Mouse (Mus musculus) left cerebral cortex, adult 2 months (tissue): Measurements from ENCODE around the gene Wdr76. TPM values are rescaled to one million over a fixed set of nuclear protein-coding genes. Genes with fewer than 3 reads are reported as not detected.
A peak's percentile ranks its signal among the peaks of the same experiment; 100 is the strongest.
"Not testable (repeated sequence)": the region's sequence is repeated elsewhere in the genome, so short reads cannot be mapped to it uniquely, and the experiment has no call there.

Experiments used
- DNase-seq, 2 experiments: peaks; one replicate each; pipeline ENCODE4 v3.0.0; 2021 to 2022; ENCODE audit warnings: low spot score in 2 of 2, mixed read lengths in 1 of 2; ENCODE audit errors: extremely low spot score in 1 of 2
- H3K27ac ChIP-seq: fragments of 200-600 bp; 2 replicates; pipeline ENCODE4 v1.8.1; 2022
- H3K4me3 ChIP-seq: fragments of 200-600 bp; 2 replicates; pipeline ENCODE4 v1.8.1; 2022
- CTCF ChIP-seq: fragments of 200-600 bp; IDR thresholded peaks from 2 replicates; pipeline ENCODE4 v1.8.1; 2022; ENCODE audit warnings: antibody characterized with exemption, mild to moderate bottlenecking, moderate library complexity
- intact Hi-C: fragments of 180-260 bp; cut with DNase I; formaldehyde crosslinking; loops from one replicate; pipeline ENCODE4 v1.15.1; 2025
- long read RNA-seq, 2 experiments: library from polyadenylated mRNA; stranded (forward); transcript quantifications; one replicate each; pipeline ENCODE4 v2.0.0; 2021; ENCODE audit warnings: borderline mapping rate in 2 of 2
- total RNA-seq, 2 experiments: library from RNA; stranded (reverse); gene quantifications; 2 replicates each; pipeline ENCODE4 v1.2.3; 2021

Gene Wdr76
- 1 to 10 TPM; 4.5 to 5.5 TPM for total RNA-seq
- long read RNA-seq, experiment 1, partial matches to known transcripts = 0 of 2 reads
- long read RNA-seq, experiment 1, other reads (novel, unspliced or antisense) = 1 of 2 reads
- long read RNA-seq, experiment 2 = 0 reads

GRCm38 (mm10) chr2:121505942-121506882, at the start of gene Wdr76, which contains the start of gene Mfap1a:
Gene Wdr76 (plus strand): TSS chr2:121506723.
Gene Mfap1a (minus strand): TSS chr2:121506665.
- peak; percentile 75 to 78 for DNase-seq
- intact Hi-C loops = loop anchor here (1.0 kb wide), 1 partner anchor 32 kb away; the partner anchor contains the start of gene Mfap1b
- Histone ChIP-seq H3K4me3 (peak within 1 kb of the TSS; percentile 91), H3K27ac (peak within 1 kb of the TSS; percentile 79; the same call in 1 of the 2 replicates)
- peak; percentile 21 for TF ChIP-seq CTCF

- no peak for TF ChIP-seq CTCF
- Histone ChIP-seq H3K27ac (no peak overlapping the region), H3K4me3 (no peak overlapping the region)
- intact Hi-C loops = no loop called here
- no peak for DNase-seq
Measured at GRCm38 (mm10) chr2:121460071-121460470, 46.5 kb upstream of the Wdr76 start.

DNA sequence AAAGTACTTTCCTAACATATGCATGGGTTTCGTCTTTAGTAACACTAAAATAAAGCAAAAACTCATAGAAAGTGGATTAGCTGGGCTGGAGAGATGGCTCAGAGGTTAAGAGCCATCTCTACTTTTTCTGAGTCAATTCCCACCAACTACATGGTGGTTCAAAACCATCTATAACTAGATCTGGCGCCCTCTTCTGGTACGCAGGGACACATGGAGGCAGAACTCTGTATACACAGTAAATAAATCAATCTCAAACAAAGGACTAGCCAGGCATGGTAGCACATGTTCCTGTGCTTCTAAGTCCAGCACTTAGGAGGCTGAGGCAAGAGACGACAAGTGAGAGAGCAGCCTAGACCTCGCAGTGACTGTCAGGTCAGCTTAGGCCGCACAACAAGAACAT, 37.5 kb upstream of the Wdr76 start:
- intact Hi-C loops, H3K27ac ChIP-seq, H3K4me3 ChIP-seq, DNase-seq: not testable (repeated sequence)

DNA sequence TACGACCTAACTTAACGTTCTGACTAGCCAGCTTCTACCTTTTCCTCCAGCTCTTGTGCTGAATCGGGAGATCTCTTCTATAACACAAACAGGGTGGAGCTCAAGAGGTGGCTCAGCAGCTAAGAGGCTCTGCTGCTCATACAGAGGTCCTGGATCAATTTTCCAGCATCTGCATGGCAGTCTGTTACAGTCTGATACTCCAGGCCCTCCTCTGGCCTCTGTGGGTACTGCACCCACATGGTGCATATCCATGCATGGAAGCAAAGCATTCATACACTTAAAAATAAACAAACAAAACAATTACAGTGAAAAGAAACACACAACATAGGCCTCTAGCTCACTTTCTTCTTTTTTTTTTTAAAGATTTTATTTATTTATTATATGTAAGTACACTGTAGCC, 33.7 kb upstream of the Wdr76 start:
- peak overlapping the region; percentile 63 for H3K4me3 ChIP-seq
- H3K27ac ChIP-seq, DNase-seq, intact Hi-C loops: not testable (repeated sequence)

DNA sequence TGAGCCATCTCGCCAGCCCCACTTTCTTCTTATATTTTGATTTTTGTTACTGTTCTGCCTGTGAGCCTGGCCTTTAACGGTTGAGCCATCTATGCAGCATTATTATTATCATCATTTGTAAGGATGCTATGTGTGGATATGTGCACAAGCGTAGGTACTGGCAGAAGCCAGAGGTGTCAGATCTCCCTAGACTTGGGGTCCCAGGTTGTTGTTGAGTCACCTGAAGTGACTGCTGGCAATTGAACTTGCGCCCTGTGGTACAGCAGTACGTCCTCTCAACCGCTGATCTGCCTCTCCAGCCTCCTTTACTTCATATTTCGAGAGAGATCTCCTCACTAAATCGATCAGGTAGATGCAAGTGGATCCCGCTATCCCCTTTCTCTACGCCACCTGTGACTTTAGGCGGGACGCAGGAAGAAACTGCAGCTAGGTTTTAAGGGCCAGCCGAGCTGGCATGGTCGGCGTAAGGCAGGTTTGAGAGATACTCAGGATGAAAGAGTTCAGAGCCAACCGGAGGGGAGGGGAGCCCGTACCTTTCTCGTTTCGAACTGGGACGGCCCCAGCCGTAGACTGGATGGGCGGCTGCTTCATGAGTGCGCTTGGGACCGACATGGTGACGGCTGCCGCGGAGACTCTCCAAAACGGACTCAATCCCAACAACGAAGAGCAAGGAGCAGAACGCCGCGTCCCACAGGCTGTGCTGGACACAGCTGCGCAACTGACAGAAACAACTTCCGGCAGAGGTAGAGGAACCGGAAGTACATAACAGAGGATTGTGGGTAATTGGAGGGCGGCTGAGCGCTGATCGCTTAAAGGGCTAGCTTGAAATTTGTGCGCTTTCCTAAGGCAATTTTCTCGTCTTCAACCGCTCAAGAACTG, 33.0 kb upstream of the Wdr76 start, which contains the start of gene Mfap1b:
TSS of gene Mfap1b (minus strand) at position 767 of the 879 bp plus-strand sequence.
- intact Hi-C loops = loop anchor here (1.0 kb wide), 1 partner anchor 33 kb away; the partner anchor contains the start of genes Mfap1a and Wdr76
- H3K4me3 ChIP-seq = peak within 1 kb of the TSS; percentile 63
- peak within 1 kb of the TSS; percentile 44; the same call in 1 of the 2 replicates for H3K27ac ChIP-seq
- peak; percentile 75 to 81 for DNase-seq

DNA sequence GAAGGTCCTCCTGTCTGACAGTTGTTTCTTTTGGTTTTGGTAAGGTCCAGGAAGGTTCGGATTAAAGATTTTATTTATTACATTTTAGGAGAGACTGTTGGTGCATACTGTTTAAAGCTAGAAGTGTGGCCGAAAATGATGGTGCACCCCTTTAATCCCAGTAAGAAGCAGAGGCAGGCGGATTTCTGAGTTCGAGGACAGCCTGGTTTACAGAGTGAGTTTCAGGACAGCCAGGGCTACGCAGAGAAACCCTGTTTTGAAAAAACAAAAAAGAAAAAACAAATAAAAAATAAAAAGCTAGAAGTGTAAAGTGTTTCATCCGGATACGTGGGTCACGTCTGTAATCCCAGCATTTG, 32.4 kb upstream of the Wdr76 start:
- DNase-seq = no peak
- intact Hi-C loops = loop anchor here (1.0 kb wide), 1 partner anchor 32 kb away; the partner anchor contains the start of genes Mfap1a and Wdr76
- Histone ChIP-seq H3K4me3 (peak overlapping the region; percentile 63), H3K27ac (peak overlapping the region; percentile 44; the same call in 1 of the 2 replicates)
- no peak for TF ChIP-seq CTCF

DNA sequence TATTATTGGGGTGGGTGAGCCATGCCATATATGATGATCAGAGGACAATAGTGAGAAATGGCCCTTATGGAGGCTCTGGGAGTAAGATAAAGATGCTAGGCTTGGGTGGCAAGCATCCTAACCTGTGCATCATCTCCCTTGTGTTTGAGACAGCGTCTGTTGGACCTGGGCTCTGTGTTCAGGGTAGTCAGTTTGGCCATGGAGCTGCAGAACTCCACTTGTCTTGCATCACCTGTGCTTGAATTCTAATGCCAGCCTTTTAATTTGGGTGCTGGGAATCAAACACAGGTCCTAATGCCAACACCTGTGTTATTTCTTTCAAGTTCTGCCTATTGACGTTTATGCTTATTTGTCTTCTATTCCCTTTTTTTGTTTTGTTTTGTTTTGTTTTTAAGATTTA, 31.2 kb upstream of the Wdr76 start:
- DNase-seq, H3K4me3 ChIP-seq, H3K27ac ChIP-seq, intact Hi-C loops: not testable (repeated sequence)

GRCm38 (mm10) chr2:121477491-121478266, 28.8 kb upstream of the Wdr76 start:
- H3K4me3 ChIP-seq = no peak overlapping the region
- intact Hi-C loops = no loop called here
- H3K27ac ChIP-seq = no peak overlapping the region
- no peak for DNase-seq
- no peak for TF ChIP-seq CTCF

GRCm38 (mm10) chr2:121480498-121480897, 26.0 kb upstream of the Wdr76 start:
- peak; percentile 54 for TF ChIP-seq CTCF
- no peak overlapping the region for H3K27ac ChIP-seq
- H3K4me3 ChIP-seq = no peak overlapping the region
- DNase-seq = no peak
- intact Hi-C loops = no loop called here

GRCm38 (mm10) chr2:121480916-121481315, 25.6 kb upstream of the Wdr76 start:
- H3K27ac ChIP-seq, H3K4me3 ChIP-seq, intact Hi-C loops, DNase-seq: not testable (repeated sequence)

DNA sequence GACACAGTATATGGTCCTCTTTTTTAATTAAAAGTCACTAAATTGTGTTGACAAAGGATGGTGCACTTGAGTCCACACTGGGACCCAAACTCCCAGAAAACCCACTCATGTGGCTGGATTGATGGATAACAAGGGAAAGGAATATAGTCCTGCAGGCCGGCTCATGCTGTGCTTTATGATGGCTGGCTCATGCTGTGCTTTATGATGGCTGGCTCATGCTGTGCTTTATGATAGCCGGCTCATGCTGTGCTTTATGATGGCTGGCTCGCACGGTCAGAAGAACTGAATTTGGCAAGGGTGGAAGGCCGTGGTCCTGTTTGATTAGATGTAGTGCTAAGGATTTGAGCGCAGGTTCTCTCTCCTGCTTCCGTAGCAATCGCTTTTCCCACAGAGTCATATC, 22.9 kb upstream of the Wdr76 start:
- no peak for DNase-seq
- H3K27ac ChIP-seq = no peak overlapping the region
- no peak overlapping the region for H3K4me3 ChIP-seq
- intact Hi-C loops = no loop called here
- no peak for TF ChIP-seq CTCF

DNA sequence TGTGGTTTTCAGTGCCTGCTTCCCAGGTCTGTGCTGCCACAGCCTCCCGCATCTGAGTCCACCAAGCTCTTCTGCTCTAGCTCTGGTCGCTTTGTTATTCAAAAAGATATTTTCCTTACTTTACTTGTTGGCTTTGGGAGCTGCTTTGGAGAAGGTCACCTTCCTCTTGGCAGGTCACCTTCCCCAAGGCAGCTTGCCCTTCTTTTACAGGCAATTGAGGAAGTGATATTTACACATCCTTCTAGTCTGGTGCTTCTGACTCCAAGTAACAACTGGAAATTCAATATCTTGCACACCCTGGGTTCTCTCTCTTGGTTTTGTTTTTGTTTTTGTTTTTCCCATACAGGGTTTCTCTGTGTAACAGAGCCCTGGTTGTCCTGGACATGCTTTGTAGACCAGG, 22.1 kb upstream of the Wdr76 start:
- intact Hi-C loops = not testable (repeated sequence)

DNA sequence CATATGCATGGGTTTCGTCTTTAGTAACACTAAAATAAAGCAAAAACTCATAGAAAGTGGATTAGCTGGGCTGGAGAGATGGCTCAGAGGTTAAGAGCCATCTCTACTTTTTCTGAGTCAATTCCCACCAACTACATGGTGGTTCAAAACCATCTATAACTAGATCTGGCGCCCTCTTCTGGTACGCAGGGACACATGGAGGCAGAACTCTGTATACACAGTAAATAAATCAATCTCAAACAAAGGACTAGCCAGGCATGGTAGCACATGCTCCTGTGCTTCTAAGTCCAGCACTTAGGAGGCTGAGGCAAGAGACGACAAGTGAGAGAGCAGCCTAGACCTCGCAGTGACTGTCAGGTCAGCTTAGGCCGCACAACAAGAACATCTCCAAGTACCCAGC, 5.0 kb upstream of the Wdr76 start:
- intact Hi-C loops, DNase-seq, H3K27ac ChIP-seq, H3K4me3 ChIP-seq: not testable (repeated sequence)

More for the DNA sequence above, 22.1 kb upstream of the Wdr76 start:
- H3K27ac ChIP-seq, DNase-seq, H3K4me3 ChIP-seq: not testable (repeated sequence)
